8 mouse cellular contexts compared by ENCODE assay signal in the genomic region with DNA sequence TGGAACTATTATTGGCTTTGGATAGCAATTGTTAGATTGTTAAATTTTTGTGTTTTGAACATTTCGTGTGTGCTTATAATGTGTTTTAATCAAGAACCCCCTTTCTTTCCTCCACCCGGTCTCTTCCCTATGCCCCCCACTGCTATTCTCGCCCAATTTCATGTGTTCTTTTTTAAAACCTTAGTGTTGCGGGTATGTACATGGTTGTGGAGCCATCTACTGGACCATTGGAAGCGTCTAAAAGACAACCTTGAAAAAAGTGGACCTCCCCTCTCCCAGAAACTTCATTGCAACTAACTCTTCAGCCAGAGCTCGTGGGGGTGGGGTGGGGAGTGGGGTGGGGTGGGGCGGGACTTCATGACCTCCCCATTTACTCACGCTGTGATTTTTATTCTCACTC.
A peak's percentile ranks its signal among the peaks of the same experiment; 100 is the strongest.
DNase-seq lines count a peak whose midpoint lies in the region; ATAC-seq and TF ChIP-seq lines count a peak whose summit lies in the region.

No protein-coding gene starts in this region.

- H3K27ac ChIP-seq in gastrocnemius, adult 2 months: no peak overlapping the region
- H3K27ac ChIP-seq in liver, postnatal 0 days (ENCODE audit: low read depth): no peak overlapping the region

- peak; percentile 27 for TF ChIP-seq CTCF in gastrocnemius, adult 2 months (IDR thresholded peaks at IDR 0.05)
- peak; percentile 53 for TF ChIP-seq CTCF in liver, postnatal 0 days (IDR thresholded peaks at IDR 0.05; ENCODE audit: low read depth)

- no peak overlapping the region for H3K4me2 ChIP-seq in liver, postnatal 0 days (ENCODE audit: low read depth, low read length)
- peak overlapping the region; percentile 65 for H3K4me2 ChIP-seq in myocyte (ENCODE audit: low read depth)

- H3K9ac ChIP-seq in liver, postnatal 0 days (replicated peaks): no peak overlapping the region

- 43% methylated on average over 8 of the region's 8 CpGs for WGBS in liver, postnatal 0 days (ENCODE audit: insufficient replicate concordance)

- H3K4me1 ChIP-seq in liver, postnatal 0 days (ENCODE audit: insufficient read depth): 0 out of 2 replicates have a peak, but pooled peaks cover 2% of the 10 kb centered on the region

- TF ChIP-seq EP300 in liver, postnatal 0 days (IDR thresholded peaks at IDR 0.05; ENCODE audit: low read depth): no peak

- intact Hi-C loops in gastrocnemius, adult 2 months (cut with DNase I): loop anchor here (10.0 kb wide), 1 partner anchor 161 kb away; no protein-coding TSS in a partner anchor
- intact Hi-C loops in gastrocnemius, postnatal 14 days (cut with DNase I; ENCODE audit: low total_unique reads): no loop called here

- H3K36me3 ChIP-seq in liver, postnatal 0 days (replicated peaks; ENCODE audit: insufficient read depth, low read length): no peaks in the 10 kb centered on the region
- no peaks in the 10 kb centered on the region for H3K36me3 ChIP-seq in myocyte (ENCODE audit: control insufficient read depth, insufficient read depth)

- DNase-seq in gastrocnemius, adult 2 months: no peak
- no peak for DNase-seq in gastrocnemius, postnatal 14 days
- DNase-seq in liver, postnatal 0 days: no peak
- DNase-seq in liver: no peak
- DNase-seq in induced T-regulatory cell, adult 2 months (ENCODE audit: low read depth): peak; percentile 7
- no peak for DNase-seq in urinary bladder, postnatal 25 days (ENCODE audit: low spot score)

- H3K9me3 ChIP-seq in liver, postnatal 0 days (ENCODE audit: low read length): no peaks in the 10 kb centered on the region

- H3K79me2 ChIP-seq in myocyte (ENCODE audit: control insufficient read depth, insufficient read depth): no peaks in the 10 kb centered on the region

- no peaks in the 10 kb centered on the region for H3K27me3 ChIP-seq in liver, postnatal 0 days (ENCODE audit: insufficient read depth, low read length)
- no peaks in the 10 kb centered on the region for H3K27me3 ChIP-seq in myocyte (ENCODE audit: control insufficient read depth, insufficient read depth, insufficient read length)

- no peak overlapping the region for H3ac ChIP-seq in myocyte (ENCODE audit: control insufficient read depth, insufficient read length)

- no peak for TF ChIP-seq POLR2A in myocyte (IDR thresholded peaks at IDR 0.05; ENCODE audit: insufficient read length, low read depth)

- no peak overlapping the region for H3K4me3 ChIP-seq in gastrocnemius, adult 2 months
- no peak overlapping the region for H3K4me3 ChIP-seq in liver, postnatal 0 days (ENCODE audit: low read depth, low read length)
- H3K4me3 ChIP-seq in myocyte: no peak overlapping the region

- ATAC-seq in liver, postnatal 0 days: no peak
- no peak for ATAC-seq in activated CD4-positive, CD25-positive, alpha-beta regulatory T cell, adult 4 months

TF ChIP-seq in myocyte, 11 proteins besides CTCF, POLR2A, EP300 and RAD21:
- TF ChIP-seq REST (IDR thresholded peaks at IDR 0.05; ENCODE audit: insufficient read depth, insufficient read length) (no peak), USF1 (IDR thresholded peaks at IDR 0.05; ENCODE audit: low read depth) (no peak), SRF (IDR thresholded peaks at IDR 0.05; ENCODE audit: control insufficient read depth, insufficient read length, low read depth) (no peak), MAX (IDR thresholded peaks at IDR 0.05; ENCODE audit: low read depth) (no peak), TCF12 (IDR thresholded peaks at IDR 0.05; ENCODE audit: insufficient read depth, poor library complexity, severe bottlenecking) (no peak), POLR2AphosphoS2 (IDR thresholded peaks at IDR 0.05; ENCODE audit: insufficient read length, low read depth) (no peak), CEBPB (IDR thresholded peaks at IDR 0.05; ENCODE audit: insufficient read depth, poor library complexity, severe bottlenecking) (no peak), MYOD1 (IDR thresholded peaks at IDR 0.05; ENCODE audit: control insufficient read depth in 1 of 3, insufficient read length in 2 of 3, low read depth in 2 of 3) (no peak), TCF3 (IDR thresholded peaks at IDR 0.05; ENCODE audit: insufficient read length, low read depth) (no peak), E2F4 (IDR thresholded peaks at IDR 0.05; ENCODE audit: insufficient read depth) (no peak), MYOG (IDR thresholded peaks at IDR 0.05; ENCODE audit: control insufficient read depth in 1 of 3, insufficient read depth in 1 of 3, insufficient read length in 2 of 3, low read depth in 2 of 3) (no peak)
